Mouse (Mus musculus) E14TG2a.4 (cell line): ENCODE measurements at regions not wholly inside any gene's neighbourhood (a gene's known extent, or its start where the extent isn't known, plus 50 kb on each side); places are given as distances from the start of the nearest gene placed in this dataset.
A peak's percentile ranks its signal among the peaks of the same experiment; 100 is the strongest.

Experiments used
- H3K27me3 ChIP-seq: 2 replicates; pipeline ENCODE4 v1.6.1; 2014; ENCODE audit warnings: low read length, control low read depth; ENCODE audit not compliant: insufficient read depth
- H3K36me3 ChIP-seq: 2 replicates; pipeline ENCODE4 v1.6.1; 2014; ENCODE audit warnings: low read length, control low read depth; ENCODE audit not compliant: insufficient read depth
- H3K4me1 ChIP-seq: replicated peaks from 2 replicates; pipeline ENCODE4 v1.6.1; 2014; ENCODE audit warnings: low read depth, low read length, control low read depth
- H3K4me3 ChIP-seq: replicated peaks from 2 replicates; pipeline ENCODE4 v1.5.1; 2014; ENCODE audit warnings: mild to moderate bottlenecking, low read length
- H3K9me3 ChIP-seq: 2 replicates; pipeline ENCODE4 v1.6.1; 2014; ENCODE audit warnings: low read length, control low read depth
- CTCF ChIP-seq: conservative IDR thresholded peaks from 2 replicates; pipeline ENCODE4 v1.5.1; 2014; ENCODE audit warnings: low read length
- NANOG ChIP-seq: IDR thresholded peaks from 2 replicates; pipeline ENCODE4 v1.6.1; 2014; ENCODE audit warnings: borderline replicate concordance, low read length, mixed read lengths
- POU5F1 ChIP-seq: IDR thresholded peaks from 2 replicates; pipeline ENCODE4 v1.6.1; 2014; ENCODE audit warnings: low read length, borderline replicate concordance

GRCm38 (mm10) chr4:84035347-84035746 is 510.0 kb downstream of the Ccdc171 start:
- H3K9me3 ChIP-seq = no peaks in the 10 kb centered on the region
- H3K36me3 ChIP-seq = no peaks in the 10 kb centered on the region
- H3K27me3 ChIP-seq = no peaks in the 10 kb centered on the region
- no peak for TF ChIP-seq CTCF
- TF ChIP-seq NANOG = no peak
- no peak for TF ChIP-seq POU5F1
- no peaks in the 10 kb centered on the region for H3K4me1 ChIP-seq
- H3K4me3 ChIP-seq = no peak overlapping the region

DNA sequence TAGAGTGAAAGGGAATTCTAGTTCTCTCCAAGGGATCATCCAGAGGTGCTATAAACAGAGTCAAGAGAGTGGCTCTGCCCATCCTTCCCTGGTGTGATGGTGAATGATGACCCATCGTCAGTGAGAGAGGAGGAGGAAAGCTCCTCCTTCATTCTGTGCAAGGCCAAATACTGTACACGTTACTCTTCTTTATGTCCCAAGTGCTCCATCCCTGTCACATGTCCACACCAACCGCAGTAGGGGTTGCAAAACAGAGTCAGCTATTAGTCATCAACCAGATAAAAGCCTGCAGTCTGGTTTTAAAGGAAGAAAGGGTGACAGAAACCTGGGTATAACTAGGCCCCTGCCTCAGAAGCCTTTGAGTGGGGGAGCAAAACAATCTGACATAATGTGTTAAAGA is 512.2 kb downstream of the Ccdc171 start:
- Histone ChIP-seq H3K4me1 (no peaks in the 10 kb centered on the region), H3K27me3 (no peaks in the 10 kb centered on the region), H3K9me3 (peaks cover 8% of the 10 kb centered on the region), H3K4me3 (no peak overlapping the region), H3K36me3 (no peaks in the 10 kb centered on the region)
- no peak for TF ChIP-seq NANOG
- no peak for TF ChIP-seq POU5F1
- TF ChIP-seq CTCF = no peak

GRCm38 (mm10) chr4:84050243-84050642 is 524.9 kb downstream of the Ccdc171 start:
- no peak for TF ChIP-seq POU5F1
- TF ChIP-seq CTCF = no peak
- no peak for TF ChIP-seq NANOG
- H3K9me3 ChIP-seq = peaks cover 9% of the 10 kb centered on the region; the same call in 1 of the 2 replicates

GRCm38 (mm10) chr4:84056863-84057502 is 531.6 kb downstream of the Ccdc171 start:
- Histone ChIP-seq H3K4me3 (no peak overlapping the region), H3K9me3 (peaks cover 20% of the 10 kb centered on the region), H3K27me3 (no peaks in the 10 kb centered on the region), H3K4me1 (no peaks in the 10 kb centered on the region), H3K36me3 (no peaks in the 10 kb centered on the region)
- TF ChIP-seq POU5F1 = no peak
- TF ChIP-seq NANOG = no peak
- no peak for TF ChIP-seq CTCF

More at GRCm38 (mm10) chr4:84050243-84050642, 524.9 kb downstream of the Ccdc171 start:
- Histone ChIP-seq H3K4me1 (no peaks in the 10 kb centered on the region), H3K27me3 (no peaks in the 10 kb centered on the region), H3K36me3 (no peaks in the 10 kb centered on the region), H3K4me3 (no peak overlapping the region)

- no peak for TF ChIP-seq POU5F1
- TF ChIP-seq CTCF = no peak
- no peak for TF ChIP-seq NANOG
- no peaks in the 10 kb centered on the region for H3K27me3 ChIP-seq
- no peaks in the 10 kb centered on the region for H3K36me3 ChIP-seq
- no peak overlapping the region for H3K4me3 ChIP-seq
- H3K9me3 ChIP-seq = peaks cover 20% of the 10 kb centered on the region
- peaks cover 6% of the 10 kb centered on the region for H3K4me1 ChIP-seq
Measured at GRCm38 (mm10) chr4:84060187-84060586, 534.8 kb downstream of the Ccdc171 start.

DNA sequence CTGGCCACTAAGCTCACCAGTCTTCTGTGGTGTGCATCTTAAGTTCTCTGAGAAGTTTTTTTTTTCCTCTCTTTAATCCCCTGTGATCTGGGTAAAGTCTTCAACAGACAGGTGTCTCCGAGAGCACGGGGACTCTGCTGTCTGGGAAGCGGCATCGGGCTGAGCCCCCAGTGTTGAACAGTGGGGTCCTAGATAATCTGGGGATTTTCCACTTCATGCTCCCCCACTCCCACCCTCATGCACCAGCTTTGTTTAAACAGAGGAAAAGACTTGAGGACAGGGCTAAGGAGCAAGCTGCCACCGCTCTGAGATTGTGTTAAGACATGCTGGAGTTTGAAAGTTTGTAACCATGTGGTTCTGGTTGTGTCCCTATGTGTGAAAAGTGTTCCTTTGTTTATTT is 538.4 kb downstream of the Ccdc171 start:
- H3K4me1 ChIP-seq = peaks cover 6% of the 10 kb centered on the region
- H3K27me3 ChIP-seq = no peaks in the 10 kb centered on the region
- peaks cover 20% of the 10 kb centered on the region for H3K9me3 ChIP-seq
- H3K4me3 ChIP-seq = no peak overlapping the region
- TF ChIP-seq CTCF (no peak), NANOG (no peak), POU5F1 (no peak)
- no peaks in the 10 kb centered on the region for H3K36me3 ChIP-seq

GRCm38 (mm10) chr4:84064614-84065456 is 539.5 kb downstream of the Ccdc171 start:
- H3K36me3 ChIP-seq = no peaks in the 10 kb centered on the region
- TF ChIP-seq CTCF (peak; percentile 65), POU5F1 (no peak)
- H3K4me1 ChIP-seq = peaks cover 16% of the 10 kb centered on the region
- peaks cover 14% of the 10 kb centered on the region for H3K9me3 ChIP-seq
- H3K4me3 ChIP-seq = no peak overlapping the region
- no peaks in the 10 kb centered on the region for H3K27me3 ChIP-seq

DNA sequence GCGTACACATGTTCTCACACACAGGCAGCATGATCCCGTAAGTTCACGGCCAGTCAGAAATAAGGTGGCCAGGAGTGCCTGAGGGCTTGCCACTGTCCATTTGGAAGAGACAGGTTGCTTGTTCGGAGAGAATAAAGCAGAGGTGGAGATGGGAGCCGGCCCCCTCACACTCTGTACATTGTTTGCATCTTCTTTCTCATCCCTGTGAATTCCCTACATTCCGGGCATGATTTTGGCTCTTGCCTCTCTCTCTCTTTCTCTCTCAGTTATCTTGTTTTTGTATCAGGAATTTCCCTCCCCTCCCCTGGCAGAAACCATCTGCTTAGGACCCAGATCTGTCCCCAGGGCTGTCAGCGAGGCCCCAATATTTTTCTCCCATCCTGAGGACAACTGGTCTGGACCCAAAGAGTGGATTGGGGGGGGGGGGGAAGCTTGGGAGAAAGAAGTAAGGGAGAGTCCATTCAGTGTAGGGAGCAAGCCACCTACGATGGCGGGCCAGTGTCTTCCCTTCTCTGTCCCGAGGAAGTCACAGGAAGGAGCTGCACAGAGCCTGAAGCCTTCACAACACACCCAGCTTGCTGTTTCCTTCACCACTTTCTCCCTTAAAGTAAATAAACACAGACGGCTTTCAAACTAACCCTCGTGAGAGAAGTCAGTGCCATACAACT is 540.2 kb downstream of the Ccdc171 start:
- Histone ChIP-seq H3K36me3 (no peaks in the 10 kb centered on the region), H3K9me3 (peaks cover 7% of the 10 kb centered on the region), H3K4me3 (no peak overlapping the region), H3K27me3 (0 out of 2 replicates have a peak, but pooled peaks cover 4% of the 10 kb centered on the region), H3K4me1 (peaks cover 23% of the 10 kb centered on the region)
- TF ChIP-seq POU5F1 = no peak
- no peak for TF ChIP-seq NANOG
- no peak for TF ChIP-seq CTCF
